Mouse (Mus musculus) G1E (cell line): ENCODE results near the gene Lepr. TPM values are rescaled to one million over a fixed set of nuclear protein-coding genes. Genes with fewer than 3 reads are reported as not detected.

ENCODE experiments used
- ATAC-seq: 2 replicates; pipeline ENCODE4 v1.8.0; 2016; ENCODE audit warnings: mild to moderate bottlenecking; ENCODE audit not compliant: insufficient number of reproducible peaks, poor library complexity, low FRiP score, severe bottlenecking; ENCODE audit errors: extremely low read depth
- DNase-seq: peaks from one replicate; pipeline ENCODE4 v3.0.0; 2012; ENCODE audit warnings: low spot score
- H3K27me3 ChIP-seq: 2 replicates; pipeline ENCODE4 v1.6.1; 2012; ENCODE audit warnings: mild to moderate bottlenecking, low read length, inconsistent platforms; ENCODE audit not compliant: insufficient read depth
- H3K36me3 ChIP-seq: replicated peaks from 2 replicates; pipeline ENCODE3; 2012; ENCODE audit warnings: mild to moderate bottlenecking, inconsistent platforms
- H3K4me1 ChIP-seq: 2 replicates; pipeline ENCODE4 v1.6.1; 2012; ENCODE audit warnings: low read depth, low read length, inconsistent platforms, mixed read lengths; ENCODE audit not compliant: insufficient read depth
- H3K4me3 ChIP-seq: 2 replicates; pipeline ENCODE4 v1.5.1; 2012; ENCODE audit warnings: low read depth, mild to moderate bottlenecking, inconsistent platforms, low read length, moderate library complexity, mixed read lengths
- H3K9me3 ChIP-seq: replicated peaks from 2 replicates; pipeline ENCODE4 v1.6.1; 2012; ENCODE audit warnings: inconsistent platforms
- CTCF ChIP-seq: IDR thresholded peaks from 2 replicates; pipeline ENCODE4 v1.5.1; 2012; ENCODE audit warnings: low read depth, low read length, inconsistent platforms, mixed read lengths
- GATA1 ChIP-seq: IDR thresholded peaks from 2 replicates; pipeline ENCODE4 v1.6.1; 2012; ENCODE audit warnings: borderline replicate concordance, low read length, inconsistent platforms, mixed read lengths
- GATA2 ChIP-seq: IDR thresholded peaks from 2 replicates; pipeline ENCODE4 v1.6.1; 2012; ENCODE audit warnings: low read depth, low read length, inconsistent platforms, borderline replicate concordance
- POLR2AphosphoS5 ChIP-seq: IDR thresholded peaks from 2 replicates; pipeline ENCODE4 v1.6.1; 2012; ENCODE audit warnings: low read depth, low read length, inconsistent platforms; ENCODE audit not compliant: insufficient replicate concordance
- TAL1 ChIP-seq: conservative IDR thresholded peaks from 2 replicates; pipeline ENCODE4 v1.6.1; 2012; ENCODE audit warnings: low read depth, low read length, inconsistent platforms, mixed read lengths
- polyA plus RNA-seq: library from polyadenylated mRNA; stranded (reverse); fragments of >175 nt; gene quantifications from 2 replicates; pipeline ENCODE4 v1.2.3, GENCODE M21; 2012
- total RNA-seq, 2 experiments: library from RNA; stranded (forward) in 1 of 2; stranded (reverse) in 1 of 2; fragments of 200-1000 nt in 1 of 2; fragments of >200 nt in 1 of 2; fragmentation: Nextera tagmentation in 1 of 2; gene quantifications; 2 replicates each; pipeline ENCODE4 v1.2.3; 2014 to 2017

Gene Lepr
- total RNA-seq (2014; fragmentation: Nextera tagmentation) (not detected in 2 replicates), total RNA-seq (2017) (0.06 and 0.16 TPM in 2 replicates), polyA plus RNA-seq (not detected in 2 replicates)

DNA sequence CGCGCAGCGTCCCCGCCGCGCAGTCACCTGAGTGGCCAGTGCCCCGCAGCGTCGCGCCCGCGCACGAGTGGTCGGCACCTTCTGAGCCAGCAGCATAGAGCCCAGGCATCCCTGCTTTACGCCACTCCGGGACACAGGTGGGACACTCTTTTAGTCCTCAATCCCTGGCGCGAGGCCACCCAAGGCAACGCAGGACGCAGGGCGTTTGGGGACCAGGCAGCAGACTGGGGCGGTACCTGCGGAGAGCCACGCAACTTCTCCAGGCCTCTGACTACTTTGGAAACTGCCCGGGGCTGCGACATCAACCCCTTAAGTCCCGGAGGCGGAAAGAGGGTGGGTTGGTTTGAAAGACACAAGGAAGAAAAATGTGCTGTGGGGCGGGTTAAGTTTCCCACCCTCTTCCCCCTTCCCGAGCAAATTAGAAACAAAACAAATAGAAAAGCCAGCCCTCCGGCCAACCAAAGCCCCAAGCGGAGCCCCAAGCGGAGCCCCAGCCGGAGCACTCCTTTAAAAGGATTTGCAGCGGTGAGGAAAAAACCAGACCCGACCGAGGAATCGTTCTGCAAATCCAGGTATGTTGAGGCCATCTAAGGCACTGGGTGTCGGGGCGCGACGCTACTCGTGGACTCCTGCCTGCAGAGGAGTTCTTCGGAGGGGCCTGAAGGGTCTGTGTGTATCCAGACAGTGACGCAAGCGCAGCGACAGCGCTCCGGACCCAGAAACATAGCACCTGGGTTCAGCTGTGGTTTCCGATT is at the start of gene Lepr:
Lepr (plus strand) TSS at position 38 of the 755 bp plus-strand sequence.
- no peak for TF ChIP-seq CTCF
- no peak for TF ChIP-seq GATA2
- no peak for TF ChIP-seq TAL1
- TF ChIP-seq GATA1: no peak
- TF ChIP-seq POLR2AphosphoS5: no peak
- peaks cover 4% of the 10 kb centered on the region; the same call in 1 of the 2 replicates for H3K27me3 ChIP-seq
- H3K4me1 ChIP-seq: no peaks in the 10 kb centered on the region
- ATAC-seq (no peak), DNase-seq (no peak)
- H3K4me3 ChIP-seq: no peak within 1 kb of the TSS
- H3K9me3 ChIP-seq: no peaks in the 10 kb centered on the region
- no peaks in the 10 kb centered on the region for H3K36me3 ChIP-seq

DNA sequence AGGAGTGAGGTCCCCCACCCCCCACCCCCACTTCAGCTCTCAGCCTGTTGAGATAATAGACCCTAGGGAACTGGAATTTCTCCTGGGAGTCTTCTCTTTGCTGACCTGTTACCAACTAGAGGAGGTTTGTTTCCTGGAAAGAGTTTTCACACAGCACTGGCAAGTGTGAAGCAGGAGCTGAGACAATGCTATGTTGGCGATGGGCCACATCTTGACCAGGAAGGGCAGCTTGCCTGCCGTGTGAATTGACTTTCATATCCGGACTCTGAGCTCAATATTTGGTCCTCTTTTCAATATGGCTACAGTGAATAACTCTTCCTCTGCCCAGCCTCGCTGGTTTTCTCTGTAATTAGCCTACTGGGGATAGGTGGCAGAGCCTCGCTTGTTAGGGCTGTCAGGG is 48.0 kb upstream of the Lepr start:
- ATAC-seq (no peak), DNase-seq (no peak)
- Histone ChIP-seq H3K4me3 (no peak overlapping the region), H3K36me3 (peaks cover 12% of the 10 kb centered on the region), H3K4me1 (peaks cover 4% of the 10 kb centered on the region; the same call in 1 of the 2 replicates), H3K9me3 (no peaks in the 10 kb centered on the region), H3K27me3 (0 out of 2 replicates have a peak, but pooled peaks cover 1% of the 10 kb centered on the region)
- no peak for TF ChIP-seq CTCF
- no peak for TF ChIP-seq GATA1
- TF ChIP-seq TAL1: no peak
- no peak for TF ChIP-seq GATA2
- TF ChIP-seq POLR2AphosphoS5: no peak

DNA sequence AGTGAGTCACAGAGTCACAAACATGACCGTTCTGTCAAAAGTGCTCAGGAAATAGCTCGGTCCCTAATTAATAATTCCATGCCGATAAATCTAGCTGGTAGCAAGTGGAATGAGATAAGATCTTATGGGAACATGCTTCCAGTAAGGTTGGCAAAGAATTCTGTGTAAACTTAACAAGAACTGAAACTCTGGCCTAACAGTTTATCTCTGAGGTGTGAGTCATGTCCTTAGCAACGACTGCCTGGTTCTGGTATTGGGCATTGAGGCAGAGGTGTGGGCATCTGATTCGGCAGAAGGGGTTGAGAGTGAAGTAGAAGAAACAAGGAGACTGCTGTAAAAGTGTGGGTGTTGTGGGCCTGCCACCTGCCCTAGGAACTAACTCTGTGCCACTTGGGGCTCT is 47.4 kb upstream of the Lepr start:
- H3K27me3 ChIP-seq: peaks cover 3% of the 10 kb centered on the region; the same call in 1 of the 2 replicates
- H3K4me1 ChIP-seq: peaks cover 2% of the 10 kb centered on the region; the same call in 1 of the 2 replicates
- ATAC-seq: no peak
- peaks cover 8% of the 10 kb centered on the region for H3K36me3 ChIP-seq
- no peaks in the 10 kb centered on the region for H3K9me3 ChIP-seq
- no peak for DNase-seq
- H3K4me3 ChIP-seq: no peak overlapping the region
- TF ChIP-seq TAL1 (no peak), POLR2AphosphoS5 (no peak), GATA1 (no peak), CTCF (no peak), GATA2 (no peak)

GRCm38 (mm10) chr4:101674790-101675189 is 42.4 kb upstream of the Lepr start:
- Histone ChIP-seq H3K4me1 (no peaks in the 10 kb centered on the region), H3K4me3 (no peak overlapping the region), H3K27me3 (peaks cover 3% of the 10 kb centered on the region; the same call in 1 of the 2 replicates), H3K36me3 (no peaks in the 10 kb centered on the region), H3K9me3 (no peaks in the 10 kb centered on the region)
- no peak for ATAC-seq
- no peak for DNase-seq
- TF ChIP-seq TAL1 (no peak), GATA1 (no peak), POLR2AphosphoS5 (no peak), GATA2 (no peak), CTCF (no peak)

DNA sequence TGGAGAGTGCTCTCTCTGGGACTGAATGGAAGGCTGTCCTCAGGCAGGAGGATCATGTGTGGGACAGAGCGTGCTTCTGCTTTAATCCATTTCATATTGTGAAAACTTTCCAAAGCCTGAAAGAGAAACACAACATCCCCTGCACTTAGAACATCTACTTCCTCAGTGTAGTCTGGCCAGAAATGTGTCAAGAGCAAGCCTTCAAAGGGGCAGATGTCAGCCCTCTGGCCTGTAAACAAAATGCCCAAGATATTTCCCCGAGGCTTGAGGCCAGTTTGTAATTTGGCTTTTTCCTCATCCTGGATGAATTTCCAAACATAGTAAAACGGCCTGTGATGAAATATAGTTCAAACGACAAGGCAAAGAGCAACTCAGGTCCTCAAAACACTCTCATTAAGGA is 41.5 kb upstream of the Lepr start:
- ATAC-seq (no peak), DNase-seq (no peak)
- Histone ChIP-seq H3K27me3 (peaks cover 3% of the 10 kb centered on the region; the same call in 1 of the 2 replicates), H3K4me1 (no peaks in the 10 kb centered on the region), H3K4me3 (no peak overlapping the region), H3K9me3 (no peaks in the 10 kb centered on the region), H3K36me3 (no peaks in the 10 kb centered on the region)
- no peak for TF ChIP-seq POLR2AphosphoS5
- no peak for TF ChIP-seq CTCF
- no peak for TF ChIP-seq TAL1
- TF ChIP-seq GATA2: no peak
- no peak for TF ChIP-seq GATA1

- no peaks in the 10 kb centered on the region for H3K36me3 ChIP-seq
- no peak for DNase-seq
Measured at GRCm38 (mm10) chr4:101682620-101683019, 34.6 kb upstream of the Lepr start.

More at GRCm38 (mm10) chr4:101682620-101683019, 34.6 kb upstream of the Lepr start:
- ATAC-seq: no peak
- Histone ChIP-seq H3K27me3 (no peaks in the 10 kb centered on the region; the same call in 1 of the 2 replicates), H3K9me3 (no peaks in the 10 kb centered on the region), H3K4me1 (0 out of 2 replicates have a peak, but pooled peaks cover 2% of the 10 kb centered on the region), H3K4me3 (no peak overlapping the region)
- TF ChIP-seq CTCF (no peak), TAL1 (no peak), POLR2AphosphoS5 (no peak), GATA2 (no peak), GATA1 (no peak)
